Mouse (Mus musculus): ENCODE measurements around the gene Tmem269. TPM values are rescaled to one million over a fixed set of nuclear protein-coding genes. Genes with fewer than 3 reads are reported as not detected.

The Tmem269 gene
- polyA plus RNA-seq, 1 experiment from 2014 or later = not detected

- WGBS = 38% methylated on average over 7 of the region's 7 CpGs
- Histone ChIP-seq H3K9ac (ENCODE audit: low read length) (no peak overlapping the region), H3K9me3 (ENCODE audit: control insufficient read depth, low read length) (no peaks in the 10 kb centered on the region), H3K27me3 (ENCODE audit: control insufficient read depth, insufficient read depth, low read depth, low read length) (no peaks in the 10 kb centered on the region), H3K4me1 (replicated peaks; ENCODE audit: control insufficient read depth, insufficient read depth, low read length) (peaks cover 17% of the 10 kb centered on the region), H3K4me2 (ENCODE audit: low read depth, low read length) (no peak overlapping the region), H3K4me3 (ENCODE audit: low read length) (no peak overlapping the region), H3K27ac (ENCODE audit: low read length) (no peak overlapping the region), H3K36me3 (ENCODE audit: control insufficient read depth, insufficient read depth, low read length) (0 out of 2 replicates have a peak, but pooled peaks cover 3% of the 10 kb centered on the region)
- no peak for ATAC-seq (ENCODE audit: low read depth)
These were observed 34.2 kb upstream of the Tmem269 start for GRCm38 (mm10) chr4:119252025-119252808.

GRCm38 (mm10) chr4:119248407-119248965, 30.5 kb upstream of the Tmem269 start:
- Histone ChIP-seq H3K36me3 (ENCODE audit: control insufficient read depth, insufficient read depth, low read length) (0 out of 2 replicates have a peak, but pooled peaks cover 3% of the 10 kb centered on the region), H3K4me1 (replicated peaks; ENCODE audit: control insufficient read depth, insufficient read depth, low read length) (peaks cover 29% of the 10 kb centered on the region), H3K9me3 (ENCODE audit: control insufficient read depth, low read length) (no peaks in the 10 kb centered on the region), H3K27me3 (ENCODE audit: control insufficient read depth, insufficient read depth, low read depth, low read length) (no peaks in the 10 kb centered on the region), H3K27ac (ENCODE audit: low read length) (peak overlapping the region; percentile 51), H3K4me3 (ENCODE audit: low read length) (no peak overlapping the region), H3K9ac (ENCODE audit: low read length) (no peak overlapping the region), H3K4me2 (ENCODE audit: low read depth, low read length) (no peak overlapping the region)
- WGBS = 66% methylated on average over 11 of the region's 11 CpGs
- peak; percentile 43; the same call in 1 of the 2 replicates for ATAC-seq (ENCODE audit: low read depth)

DNA sequence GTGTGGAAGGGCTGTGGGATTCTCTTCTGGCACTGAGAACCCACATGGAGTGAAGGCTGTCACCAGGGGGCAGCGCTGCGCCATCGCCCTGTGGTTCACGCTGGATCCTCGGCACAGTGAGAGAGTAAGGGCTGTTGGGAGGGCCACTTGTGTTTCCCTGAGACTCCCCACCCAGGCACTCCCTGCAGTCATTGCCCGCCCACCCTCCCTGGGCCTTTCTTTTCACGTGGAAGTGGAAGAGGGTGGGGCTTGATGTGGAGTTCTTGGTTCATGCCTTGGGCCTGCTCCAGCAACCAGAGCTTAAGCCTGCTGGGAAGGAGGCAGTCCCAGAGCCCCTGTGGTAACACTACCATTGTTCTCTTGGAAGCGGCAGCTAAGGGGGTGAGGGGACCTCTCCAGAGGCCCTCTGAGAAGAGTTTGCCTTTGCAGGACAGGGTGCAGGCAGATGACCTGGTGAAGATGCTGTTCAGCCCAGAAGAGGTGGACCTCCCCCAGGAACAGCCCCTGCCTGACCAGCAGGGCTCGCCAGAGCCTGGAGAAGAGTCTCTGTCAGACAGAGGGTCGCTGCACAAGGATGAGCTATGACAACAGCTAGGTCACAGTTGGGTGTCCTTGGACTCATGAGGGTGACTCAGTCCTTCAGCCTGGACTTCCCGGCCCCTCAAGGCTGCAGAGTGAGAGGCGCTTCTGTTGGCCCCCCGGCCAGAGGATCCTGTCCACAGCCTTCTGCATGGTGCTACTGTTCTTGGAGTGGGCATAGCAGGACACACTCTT, 29.6 kb upstream of the Tmem269 start:
- Histone ChIP-seq H3K4me2 (ENCODE audit: low read depth, low read length) (no peak overlapping the region), H3K27me3 (ENCODE audit: control insufficient read depth, insufficient read depth, low read depth, low read length) (no peaks in the 10 kb centered on the region), H3K9me3 (ENCODE audit: control insufficient read depth, low read length) (no peaks in the 10 kb centered on the region), H3K4me1 (replicated peaks; ENCODE audit: control insufficient read depth, insufficient read depth, low read length) (peaks cover 29% of the 10 kb centered on the region), H3K4me3 (ENCODE audit: low read length) (no peak overlapping the region), H3K36me3 (ENCODE audit: control insufficient read depth, insufficient read depth, low read length) (0 out of 2 replicates have a peak, but pooled peaks cover 3% of the 10 kb centered on the region), H3K9ac (ENCODE audit: low read length) (peak overlapping the region; percentile 49; the same call in 1 of the 2 replicates), H3K27ac (ENCODE audit: low read length) (peak overlapping the region; percentile 51)
- peak; percentile 81 for ATAC-seq (ENCODE audit: low read depth)
- 38% methylated on average over 13 of the region's 13 CpGs for WGBS

DNA sequence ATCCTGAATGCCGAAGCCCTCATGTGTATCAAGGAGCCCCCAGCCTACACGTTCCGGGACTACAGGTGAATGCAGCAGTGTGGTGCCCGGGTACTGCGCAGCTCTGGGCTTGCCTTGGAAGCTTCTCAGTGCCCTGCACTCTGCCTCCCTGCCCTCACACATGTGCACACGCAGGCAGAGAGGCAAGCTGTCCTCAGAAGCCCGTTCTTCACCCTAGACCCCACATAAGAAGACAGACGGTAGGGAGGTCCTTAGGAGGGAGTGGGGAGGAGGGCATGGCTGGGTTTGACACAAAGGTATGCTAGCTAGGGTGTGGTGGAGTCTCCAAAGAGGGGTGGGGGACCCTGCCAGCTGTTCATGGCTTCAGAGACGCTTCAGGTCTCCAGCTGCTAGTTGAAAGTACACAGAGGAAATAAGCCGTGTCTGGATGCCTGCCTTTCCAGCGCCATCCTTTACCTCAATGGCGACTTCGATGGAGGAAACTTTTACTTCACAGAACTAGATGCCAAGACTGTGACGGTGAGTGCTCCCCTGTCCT, 28.7 kb upstream of the Tmem269 start:
- H3K27me3 ChIP-seq (ENCODE audit: control insufficient read depth, insufficient read depth, low read depth, low read length) = no peaks in the 10 kb centered on the region
- no peak overlapping the region for H3K9ac ChIP-seq (ENCODE audit: low read length)
- no peaks in the 10 kb centered on the region for H3K9me3 ChIP-seq (ENCODE audit: control insufficient read depth, low read length)
- H3K4me3 ChIP-seq (ENCODE audit: low read length) = no peak overlapping the region
- H3K4me1 ChIP-seq (replicated peaks; ENCODE audit: control insufficient read depth, insufficient read depth, low read length) = peaks cover 27% of the 10 kb centered on the region
- H3K4me2 ChIP-seq (ENCODE audit: low read depth, low read length) = no peak overlapping the region
- no peak for ATAC-seq (ENCODE audit: low read depth)
- WGBS = 77% methylated on average over 14 of the region's 14 CpGs
- 0 out of 2 replicates have a peak, but pooled peaks cover 6% of the 10 kb centered on the region for H3K36me3 ChIP-seq (ENCODE audit: control insufficient read depth, insufficient read depth, low read length)
- H3K27ac ChIP-seq (ENCODE audit: low read length) = no peak overlapping the region

GRCm38 (mm10) chr4:119245961-119246360, 27.9 kb upstream of the Tmem269 start:
- no peak overlapping the region; the same call in 1 of the 2 replicates for H3K27ac ChIP-seq (ENCODE audit: low read length)
- no peaks in the 10 kb centered on the region for H3K9me3 ChIP-seq (ENCODE audit: control insufficient read depth, low read length)
- no peak overlapping the region for H3K4me2 ChIP-seq (ENCODE audit: low read depth, low read length)
- peaks cover 27% of the 10 kb centered on the region for H3K4me1 ChIP-seq (replicated peaks; ENCODE audit: control insufficient read depth, insufficient read depth, low read length)
- no peak for ATAC-seq (ENCODE audit: low read depth)
- no peak overlapping the region for H3K9ac ChIP-seq (ENCODE audit: low read length)
- WGBS = 86% methylated on average over 9 of the region's 9 CpGs
- H3K4me3 ChIP-seq (ENCODE audit: low read length) = no peak overlapping the region
- H3K27me3 ChIP-seq (ENCODE audit: control insufficient read depth, insufficient read depth, low read depth, low read length) = no peaks in the 10 kb centered on the region
- peaks cover 10% of the 10 kb centered on the region; the same call in 1 of the 2 replicates for H3K36me3 ChIP-seq (ENCODE audit: control insufficient read depth, insufficient read depth, low read length)

DNA sequence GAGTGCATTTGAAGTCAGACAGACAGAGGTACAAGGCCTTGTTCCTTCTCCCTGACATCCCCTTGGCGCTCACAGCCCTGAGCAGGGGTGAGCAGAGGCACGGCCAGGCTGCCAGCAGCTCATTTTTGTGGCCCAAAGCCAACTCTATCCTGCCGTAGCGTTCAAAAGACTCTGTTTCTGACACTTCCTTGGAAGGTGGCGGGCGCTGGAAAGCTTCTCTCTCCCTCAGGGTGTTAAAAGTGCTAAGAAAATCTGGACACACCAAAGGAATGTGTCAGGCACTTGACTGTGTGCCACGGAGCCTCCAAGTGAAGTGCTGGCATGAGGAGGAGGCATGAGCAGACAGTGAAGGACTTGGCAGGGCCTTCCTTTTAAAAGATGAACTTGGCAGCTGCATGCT, 27.5 kb upstream of the Tmem269 start:
- ATAC-seq (ENCODE audit: low read depth) = peak; percentile 31
- WGBS = 25% methylated on average over 7 of the region's 7 CpGs
- Histone ChIP-seq H3K36me3 (ENCODE audit: control insufficient read depth, insufficient read depth, low read length) (peaks cover 10% of the 10 kb centered on the region; the same call in 1 of the 2 replicates), H3K4me3 (ENCODE audit: low read length) (no peak overlapping the region), H3K4me2 (ENCODE audit: low read depth, low read length) (no peak overlapping the region), H3K27me3 (ENCODE audit: control insufficient read depth, insufficient read depth, low read depth, low read length) (no peaks in the 10 kb centered on the region), H3K9me3 (ENCODE audit: control insufficient read depth, low read length) (no peaks in the 10 kb centered on the region), H3K27ac (ENCODE audit: low read length) (peak overlapping the region; percentile 61), H3K4me1 (replicated peaks; ENCODE audit: control insufficient read depth, insufficient read depth, low read length) (peaks cover 27% of the 10 kb centered on the region), H3K9ac (ENCODE audit: low read length) (peak overlapping the region; percentile 21; the same call in 1 of the 2 replicates)

DNA sequence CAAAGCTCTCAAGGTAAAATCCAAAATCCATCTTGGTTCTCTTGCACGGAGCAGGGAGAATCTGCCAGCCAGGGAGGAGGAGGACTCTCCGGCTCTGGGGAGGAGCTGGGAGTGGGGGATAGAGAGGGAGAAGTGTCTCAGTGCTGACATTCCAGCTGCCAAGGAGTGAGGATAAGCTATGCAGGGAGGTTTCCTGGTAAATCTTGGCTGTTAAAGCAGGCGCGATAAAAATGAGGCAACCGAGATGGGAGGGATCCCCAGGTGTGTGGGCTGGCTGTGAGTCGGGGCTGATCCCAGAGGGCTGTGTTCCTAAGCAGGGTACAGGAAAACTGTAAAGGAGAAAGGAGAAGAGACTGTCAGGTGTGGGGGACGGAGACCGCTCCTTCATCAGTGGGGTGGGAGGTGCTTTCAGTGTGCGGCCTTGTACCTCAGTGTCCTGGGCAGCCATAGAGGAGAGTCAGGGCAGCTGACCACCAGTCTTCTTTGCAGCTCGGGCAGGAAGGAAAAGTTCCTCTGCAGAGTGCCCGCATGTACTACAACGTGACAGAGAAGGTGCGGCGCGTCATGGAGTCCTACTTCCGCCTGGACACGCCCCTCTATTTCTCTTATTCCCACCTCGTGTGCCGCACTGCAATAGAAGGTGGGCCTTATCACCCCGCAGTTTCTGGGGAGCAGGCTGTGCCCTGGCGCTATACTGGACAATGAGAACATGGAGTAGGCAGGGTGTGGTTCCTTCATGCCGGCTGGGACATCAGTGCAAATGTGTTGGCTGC, 26.6 kb upstream of the Tmem269 start:
- peak; percentile 3; the same call in 1 of the 2 replicates for ATAC-seq (ENCODE audit: low read depth)
- peaks cover 10% of the 10 kb centered on the region; the same call in 1 of the 2 replicates for H3K36me3 ChIP-seq (ENCODE audit: control insufficient read depth, insufficient read depth, low read length)
- H3K4me1 ChIP-seq (replicated peaks; ENCODE audit: control insufficient read depth, insufficient read depth, low read length) = peaks cover 27% of the 10 kb centered on the region
- H3K9me3 ChIP-seq (ENCODE audit: control insufficient read depth, low read length) = no peaks in the 10 kb centered on the region
- H3K9ac ChIP-seq (ENCODE audit: low read length) = no peak overlapping the region
- H3K4me2 ChIP-seq (ENCODE audit: low read depth, low read length) = no peak overlapping the region
- H3K27me3 ChIP-seq (ENCODE audit: control insufficient read depth, insufficient read depth, low read depth, low read length) = no peaks in the 10 kb centered on the region
- no peak overlapping the region for H3K4me3 ChIP-seq (ENCODE audit: low read length)
- WGBS = 71% methylated on average over 22 of the region's 22 CpGs
- H3K27ac ChIP-seq (ENCODE audit: low read length) = peak overlapping the region; percentile 61; the same call in 1 of the 2 replicates

DNA sequence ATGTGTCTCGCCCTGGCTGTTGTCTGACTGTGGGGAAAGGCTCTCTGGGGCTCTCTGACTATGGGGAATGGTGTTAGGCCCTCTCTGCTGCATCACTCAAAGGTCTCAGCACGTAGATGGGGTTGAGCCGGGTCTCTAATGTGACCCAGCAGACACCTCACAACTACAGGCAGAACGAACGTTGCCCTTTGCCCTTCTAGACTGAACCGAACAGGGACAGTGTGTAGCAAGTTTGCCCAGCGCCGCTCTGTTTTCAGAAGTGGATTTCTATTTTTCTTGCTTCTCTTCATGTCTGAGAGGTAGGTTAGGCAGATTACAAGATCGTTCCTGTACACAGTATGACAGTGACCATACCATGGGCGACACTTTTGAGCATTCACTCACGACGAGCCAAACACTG, 24.6 kb upstream of the Tmem269 start:
- H3K9ac ChIP-seq (ENCODE audit: low read length) = no peak overlapping the region

More for the DNA sequence above, 24.6 kb upstream of the Tmem269 start:
- 90% methylated on average over 12 of the region's 12 CpGs for WGBS
- no peak for ATAC-seq (ENCODE audit: low read depth)
- H3K27me3 ChIP-seq (ENCODE audit: control insufficient read depth, insufficient read depth, low read depth, low read length) = no peaks in the 10 kb centered on the region
- H3K9me3 ChIP-seq (ENCODE audit: control insufficient read depth, low read length) = no peaks in the 10 kb centered on the region
- H3K4me2 ChIP-seq (ENCODE audit: low read depth, low read length) = no peak overlapping the region
- H3K27ac ChIP-seq (ENCODE audit: low read length) = no peak overlapping the region
- peaks cover 7% of the 10 kb centered on the region; the same call in 1 of the 2 replicates for H3K36me3 ChIP-seq (ENCODE audit: control insufficient read depth, insufficient read depth, low read length)
- H3K4me3 ChIP-seq (ENCODE audit: low read length) = no peak overlapping the region
- H3K4me1 ChIP-seq (replicated peaks; ENCODE audit: control insufficient read depth, insufficient read depth, low read length) = peaks cover 21% of the 10 kb centered on the region
